Mouse (Mus musculus): ENCODE results near the gene 2310033P09Rik.
A peak's percentile ranks its signal among the peaks of the same experiment; 100 is the strongest.
"Not testable (repeated sequence)": the region's sequence is repeated elsewhere in the genome, so short reads cannot be mapped to it uniquely, and the experiment has no call there.

The 2310033P09Rik gene

GRCm38 (mm10) chr11:59201216-59202002 is 6.7 kb upstream of the 2310033P09Rik start:
- DNase-seq (ENCODE audit: low spot score in 2 of 2), result no peak

- peak; percentile 87 to 92 for DNase-seq (ENCODE audit: low spot score in 2 of 2)
These were observed 5.8 kb upstream of the 2310033P09Rik start, which contains the start of gene Mrpl55 for GRCm38 (mm10) chr11:59202081-59202995. Gene Mrpl55 (plus strand): TSS chr11:59202486.

GRCm38 (mm10) chr11:59209003-59209441 is 901 bp downstream of the 2310033P09Rik start:
- DNase-seq (ENCODE audit: low spot score in 2 of 2), result peak; percentile 48 to 57

GRCm38 (mm10) chr11:59209580-59209979 is 1.5 kb downstream of the 2310033P09Rik start:
- no peak for DNase-seq (ENCODE audit: low spot score in 2 of 2)

- DNase-seq (ENCODE audit: low spot score in 2 of 2), result no peak
These were observed 1.9 kb downstream of the 2310033P09Rik start for GRCm38 (mm10) chr11:59210020-59210419.

GRCm38 (mm10) chr11:59211561-59211960 is 3.4 kb downstream of the 2310033P09Rik start:
- not testable (repeated sequence) for DNase-seq (ENCODE audit: low spot score in 2 of 2)

GRCm38 (mm10) chr11:59212320-59212719 is 4.2 kb downstream of the 2310033P09Rik start:
- peak; percentile 86 to 93 for DNase-seq (ENCODE audit: low spot score in 2 of 2)

GRCm38 (mm10) chr11:59212892-59213494 is 4.9 kb downstream of the 2310033P09Rik start:
- no peak for DNase-seq (ENCODE audit: low spot score in 2 of 2)

- DNase-seq (ENCODE audit: low spot score in 2 of 2), result no peak
These were observed 8.8 kb downstream of the 2310033P09Rik start for GRCm38 (mm10) chr11:59216955-59217354.

- DNase-seq (ENCODE audit: low spot score in 2 of 2), result no peak
These were observed 10.4 kb downstream of the 2310033P09Rik start for GRCm38 (mm10) chr11:59218389-59218998.

GRCm38 (mm10) chr11:59219064-59219463 is 10.9 kb downstream of the 2310033P09Rik start:
- peak in 1 of 2 experiments; percentile 39 for DNase-seq (ENCODE audit: low spot score in 2 of 2)

GRCm38 (mm10) chr11:59221604-59222003 is 13.5 kb downstream of the 2310033P09Rik start:
- DNase-seq (ENCODE audit: low spot score in 2 of 2), result no peak

GRCm38 (mm10) chr11:59222306-59222705 is 14.2 kb downstream of the 2310033P09Rik start:
- no peak for DNase-seq (ENCODE audit: low spot score in 2 of 2)

- DNase-seq (ENCODE audit: low spot score in 2 of 2), result no peak
These were observed 15.9 kb downstream of the 2310033P09Rik start for GRCm38 (mm10) chr11:59224025-59224424.

GRCm38 (mm10) chr11:59224470-59224869 is 16.3 kb downstream of the 2310033P09Rik start:
- no peak for DNase-seq (ENCODE audit: low spot score in 2 of 2)

GRCm38 (mm10) chr11:59225167-59225566 is 17.0 kb downstream of the 2310033P09Rik start:
- DNase-seq (ENCODE audit: low spot score in 2 of 2), result no peak

GRCm38 (mm10) chr11:59226251-59226650 is 18.1 kb downstream of the 2310033P09Rik start:
- DNase-seq (ENCODE audit: low spot score in 2 of 2), result no peak

- peak in 1 of 2 experiments; percentile 30 for DNase-seq (ENCODE audit: low spot score in 2 of 2)
These were observed 18.9 kb downstream of the 2310033P09Rik start for GRCm38 (mm10) chr11:59226787-59227603.

- no peak for DNase-seq (ENCODE audit: low spot score in 2 of 2)
These were observed 19.5 kb downstream of the 2310033P09Rik start for GRCm38 (mm10) chr11:59227604-59228121.

Data from natural killer cell, adult 2 months (primary cell).